Mouse (Mus musculus) c-Kit-negative CD71-positive TER-119-positive erythroid progenitor cells, embryonic 14.5 days (primary cell): Measurements from ENCODE around the gene Dpp6.

Experiments used
- DNase-seq: peaks from one replicate; pipeline ENCODE4 v3.0.0-alpha.2; 2013; ENCODE audit warnings: low read depth, low spot score

The Dpp6 gene

GRCm38 (mm10) chr5:27739216-27739615 lies 922.2 kb downstream of the Dpp6 start:
- DNase-seq, result no peak

GRCm38 (mm10) chr5:27744944-27745343 lies 927.9 kb downstream of the Dpp6 start:
- no peak for DNase-seq

GRCm38 (mm10) chr5:27765780-27766179 lies 948.8 kb downstream of the Dpp6 start:
- no peak for DNase-seq

GRCm38 (mm10) chr5:27767948-27768347 lies 950.9 kb downstream of the Dpp6 start:
- no peak for DNase-seq
